Mouse (Mus musculus) cerebellum, adult 2 months (tissue): ENCODE results near the gene Rnase4.

Source experiments
- CTCF ChIP-seq: fragments of 200-500 bp; IDR thresholded peaks from 2 replicates; pipeline ENCODE4 v1.5.1; 2011; ENCODE audit warnings: low read depth, mild to moderate bottlenecking, control low read depth, low read length, moderate library complexity, borderline replicate concordance; ENCODE audit not compliant: insufficient read depth
- POLR2A ChIP-seq: fragments of 200-500 bp; IDR thresholded peaks from 2 replicates; pipeline ENCODE4 v1.6.1; 2011; ENCODE audit warnings: low read length, control low read depth, borderline replicate concordance; ENCODE audit not compliant: insufficient read depth

DNA sequence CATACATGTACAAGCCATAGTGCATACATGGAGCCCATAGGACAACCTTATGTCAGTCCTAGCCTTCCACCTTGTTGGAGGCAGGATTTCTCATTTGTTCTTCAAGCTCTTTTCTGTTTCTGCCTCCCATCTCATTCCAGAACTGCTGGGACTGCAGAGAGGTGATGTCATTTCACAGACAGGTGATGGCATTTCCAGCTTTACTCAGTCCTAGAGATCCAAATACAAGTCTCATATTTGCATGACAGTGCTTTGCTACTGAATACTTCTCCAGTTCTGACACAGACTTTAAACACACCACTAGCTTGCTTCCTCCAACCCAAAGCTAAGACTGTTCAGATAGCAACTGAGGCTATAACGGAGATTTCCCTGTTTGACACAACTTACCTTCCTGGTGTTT is 11.7 kb upstream of the Rnase4 start:
- TF ChIP-seq CTCF (no peak), POLR2A (no peak)
